Mouse (Mus musculus) gastrocnemius, adult 8-10 months (tissue): ENCODE results near the gene Tas1r3. TPM values are rescaled to one million over a fixed set of nuclear protein-coding genes. Genes with fewer than 3 reads are reported as not detected.

Source experiments
- DNase-seq, 2 experiments: peaks; one replicate each; pipeline ENCODE4 v3.0.0; 2022; ENCODE audit warnings: low spot score in 2 of 2
- total RNA-seq, 4 experiments: library from RNA; stranded (reverse); gene quantifications; 2 replicates each; pipeline ENCODE4 v1.2.4; 2022

Gene Tas1r3
- total RNA-seq: under 1 TPM in 2 of 4 experiments, not detected in 2; 0.11 to 0.12 TPM

DNA sequence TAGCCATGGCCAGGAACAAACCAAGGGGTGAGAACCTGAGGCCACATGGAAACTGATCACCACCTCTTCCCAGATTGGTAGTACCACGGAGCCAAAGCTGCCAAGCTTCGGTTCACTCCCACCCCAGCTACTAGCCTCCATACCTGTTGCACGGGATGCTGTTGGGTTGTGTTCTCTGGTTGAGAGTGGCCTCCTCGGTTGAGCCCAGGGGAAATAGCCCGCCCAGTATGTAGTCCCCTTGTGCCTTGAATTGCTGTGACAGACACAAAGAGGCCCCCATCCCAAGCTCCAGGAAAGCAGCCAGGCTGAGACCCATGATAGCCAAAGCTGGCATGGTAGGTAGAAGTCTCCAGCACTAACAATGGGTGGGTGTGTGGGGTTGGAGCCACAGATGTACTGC is at the start of gene Tas1r3:
Tas1r3 (minus strand) TSS at position 362 of the 400 bp plus-strand sequence.
- no peak for DNase-seq

- DNase-seq: no peak
These were observed 45.6 kb upstream of the Tas1r3 start for GRCm38 (mm10) chr4:155908751-155909150.

- DNase-seq: no peak
These were observed 45.1 kb upstream of the Tas1r3 start for GRCm38 (mm10) chr4:155908281-155908680.

DNA sequence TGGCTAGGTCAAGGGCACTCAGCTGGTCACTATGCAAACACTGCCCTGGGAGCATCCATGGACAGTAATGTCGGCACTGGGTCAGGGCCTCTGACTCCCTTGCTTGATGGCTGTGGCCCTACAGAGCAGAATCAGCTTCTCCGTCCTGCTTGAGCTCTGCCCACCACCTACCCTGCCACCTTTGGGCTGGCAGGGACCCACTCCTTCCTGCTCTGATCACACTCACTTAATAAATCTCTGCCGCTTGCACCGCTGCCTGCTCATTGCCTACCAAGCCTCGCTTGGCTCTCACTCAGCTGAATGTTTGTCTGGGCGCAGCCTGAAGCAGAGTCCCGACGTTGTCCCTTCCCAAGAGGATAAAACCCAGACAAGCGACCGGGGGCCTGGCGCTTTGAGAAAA is 43.8 kb upstream of the Tas1r3 start:
- DNase-seq: peak in 1 of 2 experiments; percentile 2

DNA sequence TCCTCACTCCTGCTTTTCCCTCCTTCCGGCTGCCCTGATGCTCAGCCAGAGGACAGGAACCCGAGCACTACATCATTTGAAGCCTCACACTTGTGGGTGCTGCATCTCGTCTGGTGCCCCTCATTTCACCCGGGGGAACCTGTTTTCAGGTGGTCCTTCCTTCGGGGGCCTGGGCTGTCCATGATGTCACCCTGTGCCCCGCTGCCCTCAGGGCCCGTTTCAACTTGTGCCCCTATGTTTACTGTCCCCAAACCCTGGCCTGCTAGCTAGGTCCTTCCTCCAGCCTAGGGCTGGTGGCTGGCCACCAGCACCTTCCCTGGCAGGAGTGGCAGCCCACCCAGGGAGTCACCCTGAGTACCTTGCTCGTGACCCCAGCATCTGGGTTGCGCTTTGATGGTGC is 43.0 kb upstream of the Tas1r3 start:
- DNase-seq: peak in 1 of 2 experiments; percentile 2

- peak in 1 of 2 experiments; percentile 2 for DNase-seq
These were observed 42.5 kb upstream of the Tas1r3 start for GRCm38 (mm10) chr4:155905634-155906033.

DNA sequence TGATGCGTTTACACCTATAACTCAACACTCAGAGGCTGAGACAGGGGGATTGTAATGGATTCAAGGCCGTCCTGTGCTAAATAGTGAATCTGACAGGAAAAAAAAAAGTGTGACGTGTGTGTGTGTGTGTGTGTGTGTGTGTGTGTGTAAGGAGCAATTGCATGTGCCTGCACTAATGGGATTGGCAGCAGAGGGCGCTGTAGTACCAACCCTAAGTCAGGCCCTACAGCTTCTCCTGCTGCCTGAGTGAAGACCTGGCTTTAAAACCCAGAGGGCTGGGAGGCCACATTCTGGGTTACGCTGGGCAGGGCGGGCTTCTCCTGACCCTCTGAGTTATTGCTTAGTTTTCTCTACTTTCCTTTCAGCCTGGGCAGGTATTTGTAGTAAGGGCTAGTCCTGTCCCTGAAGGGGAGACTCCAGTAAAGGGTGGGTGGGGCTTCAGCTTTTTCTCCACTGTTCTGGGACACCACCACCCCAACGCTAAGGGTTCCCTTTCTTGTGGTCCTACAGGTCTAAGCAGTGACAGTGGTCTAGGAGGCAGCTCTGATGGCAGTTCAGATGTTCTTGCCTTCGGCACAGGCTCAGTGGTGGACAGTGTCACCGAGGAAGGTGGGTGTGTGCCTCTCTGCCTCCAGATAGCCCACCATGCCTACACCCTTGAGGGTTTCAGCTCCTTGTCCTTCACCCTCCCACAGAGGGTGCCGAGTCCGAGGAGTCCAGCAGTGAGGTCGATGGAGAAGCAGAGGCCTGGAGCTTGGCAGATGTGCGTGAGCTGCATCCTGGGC is 41.3 kb upstream of the Tas1r3 start:
- peak in 1 of 2 experiments; percentile 2 for DNase-seq

- no peak for DNase-seq
These were observed 40.1 kb upstream of the Tas1r3 start for GRCm38 (mm10) chr4:155903246-155903645.

GRCm38 (mm10) chr4:155901205-155901604 is 38.0 kb upstream of the Tas1r3 start:
- no peak for DNase-seq

- DNase-seq: no peak
These were observed 36.2 kb upstream of the Tas1r3 start for GRCm38 (mm10) chr4:155899355-155899754.

GRCm38 (mm10) chr4:155898318-155898717 is 35.2 kb upstream of the Tas1r3 start:
- DNase-seq: no peak

DNA sequence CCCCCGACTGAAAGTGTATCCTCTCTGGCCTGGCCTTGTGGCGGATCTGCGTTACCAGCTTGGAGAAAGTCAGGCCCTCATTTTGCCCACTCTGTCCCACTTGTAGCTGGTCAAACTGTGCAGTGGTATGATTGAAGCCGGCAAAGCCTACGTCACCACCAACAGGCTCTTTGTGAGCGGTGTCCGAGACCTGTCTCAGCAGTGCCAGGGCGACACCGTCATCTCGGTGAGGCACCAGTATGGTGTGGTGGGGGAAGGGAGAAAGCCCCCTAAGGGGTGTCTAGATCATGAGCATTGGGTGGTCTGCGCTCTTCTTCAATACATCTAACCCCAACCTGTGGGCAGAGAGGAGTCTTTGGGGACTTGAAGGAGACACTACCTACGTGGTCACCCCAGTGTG is 33.3 kb upstream of the Tas1r3 start:
- peak in 1 of 2 experiments; percentile 1 for DNase-seq

DNA sequence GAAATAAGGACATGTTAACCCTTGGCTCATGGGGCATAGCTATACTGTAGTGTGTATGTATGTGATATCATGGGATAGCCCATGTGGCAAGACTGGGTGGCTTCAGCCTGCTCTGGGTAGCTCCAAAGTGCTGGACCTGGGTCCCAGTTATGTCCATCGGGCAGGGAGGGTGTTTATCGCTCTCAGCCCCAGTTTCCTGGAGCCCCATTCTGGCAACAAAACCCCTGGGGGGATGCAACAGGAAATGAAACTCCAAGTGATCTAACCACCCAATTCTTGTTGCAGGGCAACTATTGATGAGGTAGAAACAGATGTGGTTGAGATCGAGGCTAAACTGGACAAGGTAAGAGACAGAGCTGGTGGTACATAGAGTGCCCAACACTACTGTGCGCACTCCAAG is 32.7 kb upstream of the Tas1r3 start:
- DNase-seq: peak in 1 of 2 experiments; percentile 1

DNA sequence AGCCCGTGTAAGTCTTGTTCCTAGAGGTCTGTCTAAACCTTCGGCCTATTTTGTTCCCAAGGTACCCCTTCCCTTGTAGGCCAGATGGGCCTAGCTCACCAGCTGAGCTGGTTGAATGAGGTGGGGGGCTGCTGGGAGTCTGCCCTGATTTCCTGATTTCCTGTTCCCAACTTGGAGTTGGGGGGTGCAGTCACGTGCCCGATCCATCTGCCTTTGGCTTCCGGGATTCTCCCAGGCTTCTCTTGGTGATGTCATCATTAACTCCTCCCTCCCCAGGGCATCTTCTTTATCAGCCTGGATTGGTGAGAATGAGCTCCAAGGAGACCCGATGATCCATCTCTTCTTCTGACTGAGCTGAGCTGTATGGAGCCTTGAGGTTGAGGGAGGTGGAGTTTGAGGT is 32.1 kb upstream of the Tas1r3 start:
- peak; percentile 56 to 57 for DNase-seq

- DNase-seq: peak; percentile 78 to 83
These were observed 31.2 kb upstream of the Tas1r3 start for GRCm38 (mm10) chr4:155894311-155894881.

DNA sequence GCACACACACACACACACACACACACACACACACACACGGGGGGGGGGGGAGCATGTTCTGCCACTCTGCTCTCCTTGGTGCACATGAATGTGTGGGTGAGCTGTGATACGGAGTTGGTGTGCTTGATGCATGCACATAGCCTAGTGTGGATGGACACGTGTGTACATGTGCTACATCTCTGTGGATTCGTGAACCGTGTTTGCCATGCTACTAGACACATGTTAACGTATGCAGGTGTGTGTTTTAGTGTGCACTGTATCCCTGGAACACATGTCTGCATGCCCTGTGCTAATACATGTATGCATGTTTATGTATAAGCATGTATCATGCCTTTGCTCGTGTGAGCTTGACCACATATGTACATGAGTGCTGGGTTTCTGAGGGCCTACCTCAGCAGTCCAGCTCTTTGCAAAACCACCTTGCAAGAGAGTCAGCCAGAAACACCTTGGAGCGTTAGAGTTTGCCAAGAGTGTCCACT is 30.1 kb upstream of the Tas1r3 start:
- peak in 1 of 2 experiments; percentile 1 for DNase-seq

DNA sequence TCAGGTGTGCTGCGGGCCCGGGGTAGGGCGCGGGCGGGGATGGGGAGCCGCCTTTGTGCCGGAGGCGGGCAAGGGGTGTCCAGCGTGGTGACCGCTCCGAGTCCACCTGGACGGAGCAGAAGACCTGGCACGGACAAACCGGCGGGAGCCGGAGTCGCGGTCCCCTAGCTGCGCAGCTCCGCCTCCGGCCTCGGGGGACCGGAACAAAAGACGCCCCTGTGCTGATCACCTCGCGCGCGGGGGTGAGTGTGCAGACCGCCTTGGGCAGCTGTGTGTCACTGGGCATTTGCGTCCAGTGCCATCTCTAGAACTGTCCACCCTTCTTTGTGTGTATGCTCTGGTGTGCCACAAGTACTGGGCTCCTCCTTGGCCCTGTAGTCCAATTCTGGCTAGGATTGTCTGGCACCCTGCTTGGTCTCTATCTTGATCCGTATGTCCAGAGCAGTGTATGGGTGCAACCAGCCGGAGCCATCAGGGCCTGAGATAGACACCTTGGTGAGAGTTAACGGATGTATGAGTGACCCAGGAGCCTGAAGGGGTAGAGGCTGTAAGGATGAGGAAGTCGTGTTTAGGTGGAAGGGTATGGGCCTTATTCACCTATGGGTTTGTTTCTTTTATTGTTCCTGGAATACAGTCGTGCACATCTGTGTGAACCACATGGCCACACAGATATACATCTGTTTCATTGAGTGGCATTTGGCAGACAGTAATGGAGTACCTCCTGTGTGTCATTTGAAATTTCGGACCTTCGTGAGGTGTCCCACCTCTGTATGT is 29.5 kb upstream of the Tas1r3 start:
- peak; percentile 16 to 23 for DNase-seq

- DNase-seq: peak; percentile 60 to 70
These were observed 28.9 kb upstream of the Tas1r3 start for GRCm38 (mm10) chr4:155892017-155892416.

DNA sequence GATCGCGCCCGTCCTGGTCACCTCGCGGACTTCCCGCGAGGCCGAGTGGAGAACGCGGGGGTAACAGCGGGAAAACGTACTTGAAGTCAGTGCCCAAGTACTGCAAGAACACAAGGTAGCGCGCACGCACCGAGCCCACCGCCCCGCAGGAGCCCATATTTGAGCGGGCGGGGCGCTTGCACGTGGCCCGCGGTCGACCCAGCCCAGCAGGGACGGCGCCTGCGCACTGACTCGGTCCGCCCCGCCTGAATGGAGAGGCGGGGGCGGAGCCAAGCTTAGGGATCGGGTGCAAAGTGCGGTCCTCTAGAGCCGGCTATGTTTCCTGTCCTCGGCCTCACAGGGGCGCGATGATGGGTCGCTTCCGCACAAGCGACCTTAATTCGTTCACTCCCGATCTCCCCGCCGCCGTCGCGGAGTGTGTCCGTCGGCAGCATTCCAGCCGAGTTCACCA is 28.4 kb upstream of the Tas1r3 start, which contains the start of the genes Pusl1 and Acap3:
Pusl1 (minus strand) TSS at position 231 of the 451 bp plus-strand sequence.
Acap3 (plus strand) TSS at position 272 of the 451 bp plus-strand sequence.
- peak; percentile 94 to 96 for DNase-seq

GRCm38 (mm10) chr4:155891011-155891471 is 27.9 kb upstream of the Tas1r3 start:
- no peak for DNase-seq

- peak in 1 of 2 experiments; percentile 2 for DNase-seq
These were observed 26.2 kb upstream of the Tas1r3 start for GRCm38 (mm10) chr4:155889316-155889715.
